Mouse (Mus musculus) 416B (cell line): ENCODE results near the gene Tut7.

ENCODE experiments used
- DNase-seq: peaks from one replicate; pipeline ENCODE4 v3.0.0; 2011; ENCODE audit warnings: low read depth

Gene Tut7

GRCm38 (mm10) chr13:59832454-59832853 lies 9.5 kb upstream of the Tut7 start:
- no peak for DNase-seq

GRCm38 (mm10) chr13:59825966-59826365 lies 3.0 kb upstream of the Tut7 start:
- no peak for DNase-seq

GRCm38 (mm10) chr13:59820836-59821235 lies 2.1 kb downstream of the Tut7 start:
- DNase-seq, result peak; percentile 52

- DNase-seq, result peak; percentile 45
Measured at GRCm38 (mm10) chr13:59820114-59820513, 2.8 kb downstream of the Tut7 start.

- DNase-seq, result no peak
Measured at GRCm38 (mm10) chr13:59817352-59817751, 5.6 kb downstream of the Tut7 start.

GRCm38 (mm10) chr13:59814109-59814591 lies 8.8 kb downstream of the Tut7 start:
- DNase-seq, result peak; percentile 45

GRCm38 (mm10) chr13:59811581-59811980 lies 11.4 kb downstream of the Tut7 start:
- no peak for DNase-seq

- no peak for DNase-seq
Measured at GRCm38 (mm10) chr13:59801000-59801399, 21.9 kb downstream of the Tut7 start.

GRCm38 (mm10) chr13:59800077-59800476 lies 22.9 kb downstream of the Tut7 start:
- DNase-seq, result no peak

- DNase-seq, result no peak
Measured at GRCm38 (mm10) chr13:59798306-59798705, 24.6 kb downstream of the Tut7 start.

GRCm38 (mm10) chr13:59796466-59796848 lies 26.5 kb downstream of the Tut7 start:
- no peak for DNase-seq

GRCm38 (mm10) chr13:59795807-59796465 lies 27.0 kb downstream of the Tut7 start:
- DNase-seq, result no peak

GRCm38 (mm10) chr13:59794786-59795185 lies 28.2 kb downstream of the Tut7 start:
- DNase-seq, result no peak

GRCm38 (mm10) chr13:59782145-59782544 lies 40.8 kb downstream of the Tut7 start, which contains the start of gene Gm49354:
TSS of gene Gm49354 (minus strand) at chr13:59782245.
- DNase-seq, result no peak

GRCm38 (mm10) chr13:59779744-59780264 lies 43.1 kb downstream of the Tut7 start:
- peak; percentile 28 for DNase-seq

- peak; percentile 52 for DNase-seq
Measured at GRCm38 (mm10) chr13:59779213-59779612, 43.7 kb downstream of the Tut7 start.

- DNase-seq, result no peak
Measured at GRCm38 (mm10) chr13:59775168-59775567, 47.8 kb downstream of the Tut7 start.

- peak; percentile 92 for DNase-seq
Measured at GRCm38 (mm10) chr13:59771257-59771656, 51.7 kb downstream of the Tut7 start.

GRCm38 (mm10) chr13:59770847-59771246 lies 52.1 kb downstream of the Tut7 start:
- DNase-seq, result no peak

GRCm38 (mm10) chr13:59770164-59770562 lies 52.8 kb downstream of the Tut7 start:
- peak; percentile 98 for DNase-seq

GRCm38 (mm10) chr13:59769296-59770163 lies 53.4 kb downstream of the Tut7 start, which contains the start of gene Isca1:
TSS of gene Isca1 (minus strand) at chr13:59769810.
- DNase-seq, result peak; percentile 98

- peak; percentile 25 for DNase-seq
Measured at GRCm38 (mm10) chr13:59768531-59768930, 54.4 kb downstream of the Tut7 start.
